Mouse (Mus musculus) liver, adult (tissue): ENCODE results near the gene C8g.

Experiments used
- GATA4 ChIP-seq: IDR thresholded peaks from 2 replicates; pipeline ENCODE4 v1.6.1; 2014; ENCODE audit warnings: mild to moderate bottlenecking, low read length; ENCODE audit not compliant: insufficient replicate concordance

The C8g gene

GRCm38 (mm10) chr2:25465256-25465655, 36.3 kb downstream of the C8g start:
- no peak for TF ChIP-seq GATA4

- no peak for TF ChIP-seq GATA4
Observed at GRCm38 (mm10) chr2:25463630-25464029, 37.9 kb downstream of the C8g start.

DNA sequence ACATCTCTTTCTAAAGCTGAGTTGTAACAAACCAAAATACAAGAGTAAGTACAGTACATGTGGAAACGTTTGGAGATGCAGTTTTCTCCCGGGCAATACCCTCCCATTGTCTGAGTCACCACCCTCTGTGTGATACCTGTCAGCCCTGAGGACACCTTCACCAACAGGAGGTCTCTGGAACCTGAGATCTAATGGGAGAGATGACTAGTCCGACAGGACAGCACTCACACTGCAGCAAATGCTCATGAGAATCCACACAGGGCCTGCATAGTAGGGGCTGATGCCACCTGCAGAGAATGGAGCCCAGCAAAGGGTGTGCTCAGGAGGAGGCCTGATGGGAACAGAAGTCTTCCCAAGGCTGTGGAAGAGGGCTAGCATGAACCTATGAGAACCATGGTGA, 40.1 kb downstream of the C8g start:
- no peak for TF ChIP-seq GATA4

DNA sequence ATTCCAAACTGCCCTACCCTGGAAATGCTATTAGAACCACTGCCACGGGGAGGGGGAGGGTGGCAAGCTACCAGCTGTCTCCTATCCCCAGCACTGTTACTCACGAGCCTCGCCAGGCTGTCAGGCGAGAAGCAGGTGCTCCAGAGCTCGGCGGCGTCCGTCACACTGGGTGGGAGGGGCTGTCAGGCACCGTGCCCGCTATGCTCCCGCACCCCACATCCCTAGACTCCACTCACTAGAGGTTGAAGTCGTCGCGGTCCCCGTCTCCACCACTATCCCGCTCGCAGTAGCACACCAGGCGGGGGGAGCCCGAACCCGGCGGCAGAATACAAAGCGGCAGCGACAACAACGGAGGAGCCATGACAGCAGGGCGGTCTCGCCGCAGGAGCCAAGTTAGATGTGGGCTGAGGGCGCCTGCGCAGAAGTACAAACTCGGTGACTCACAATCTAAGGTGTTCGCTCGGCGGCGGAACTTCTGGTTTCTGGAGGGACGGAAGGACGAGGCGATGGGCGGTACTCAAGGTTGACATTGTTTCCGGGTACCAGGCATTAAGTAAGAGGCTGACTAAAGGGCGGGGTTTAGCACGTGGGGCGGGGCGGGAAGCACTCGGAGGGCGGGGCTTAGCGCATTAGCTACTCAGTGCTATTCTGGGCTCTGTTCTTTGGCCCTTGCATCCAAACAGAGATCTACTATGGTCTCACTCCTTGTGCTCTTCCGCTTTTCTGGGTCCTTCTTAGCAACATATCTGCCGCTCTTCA, 40.8 kb downstream of the C8g start, which contains the start of gene Paxx:
Gene Paxx (minus strand): TSS at position 544 of the 759 bp plus-strand sequence.
- TF ChIP-seq GATA4, result no peak; the same call in 1 of the 2 replicates

GRCm38 (mm10) chr2:25460135-25460534, 41.4 kb downstream of the C8g start:
- no peak for TF ChIP-seq GATA4

DNA sequence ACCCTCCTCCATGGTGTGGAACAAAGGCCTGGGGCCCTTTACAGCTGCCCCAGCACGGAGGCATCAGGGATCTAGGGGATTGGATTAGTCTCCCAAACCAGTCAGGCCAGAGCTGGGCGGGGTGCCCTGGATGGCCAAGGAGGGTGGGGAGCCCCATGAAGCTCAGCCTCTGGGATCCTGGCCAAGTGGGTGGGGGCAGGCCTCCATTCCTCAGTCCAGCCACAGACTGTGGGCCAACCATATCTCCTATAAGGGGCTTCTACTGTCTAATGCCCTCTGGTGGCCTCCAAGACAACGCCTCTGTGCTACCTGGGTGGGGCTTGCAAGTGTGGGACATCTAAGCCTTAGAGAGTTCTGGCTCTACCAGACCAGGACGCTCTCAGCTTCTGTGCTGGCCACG, 42.6 kb downstream of the C8g start:
- no peak for TF ChIP-seq GATA4

DNA sequence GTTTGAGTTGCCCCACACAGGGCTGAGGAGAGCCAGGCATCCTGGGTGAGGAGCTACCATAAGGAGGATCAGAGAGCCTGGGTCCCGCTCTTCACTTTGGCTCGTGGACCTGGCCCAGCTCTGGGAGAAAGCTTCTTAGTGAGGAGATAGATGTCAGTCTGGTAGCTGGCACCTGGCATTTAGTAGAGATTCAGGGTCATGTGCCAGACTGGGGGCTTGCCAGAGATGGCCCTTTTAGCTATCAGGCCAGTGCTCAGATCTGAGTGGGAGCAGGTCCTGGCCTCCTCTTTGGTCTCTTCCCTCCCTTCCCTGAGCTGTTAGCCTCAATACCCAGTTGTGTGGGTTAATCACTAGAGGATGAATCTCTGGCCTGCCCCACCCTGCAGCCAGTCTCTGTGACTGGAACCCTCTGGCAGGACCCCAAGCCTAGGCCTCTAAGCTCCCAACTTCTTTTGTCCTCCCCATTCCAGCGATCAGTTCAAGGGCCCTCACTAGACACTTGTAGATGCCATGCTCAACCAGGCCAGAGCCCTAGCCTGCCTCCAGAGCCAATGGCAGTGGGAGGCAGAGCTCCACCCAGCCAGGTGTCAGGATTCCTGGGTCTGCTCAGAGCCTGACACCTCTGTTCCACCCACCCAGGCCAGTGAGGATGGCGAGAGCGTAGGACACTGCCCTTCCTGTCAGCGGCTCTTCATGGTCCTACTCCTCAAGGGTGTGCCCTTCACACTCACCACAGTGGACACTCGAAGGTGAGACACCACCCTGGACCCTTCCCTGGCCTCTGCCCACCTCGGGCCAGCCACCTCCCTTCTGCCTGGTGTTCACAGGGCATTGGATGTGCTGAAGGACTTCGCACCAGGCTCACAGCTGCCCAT, 44.3 kb downstream of the C8g start:
- no peak for TF ChIP-seq GATA4

DNA sequence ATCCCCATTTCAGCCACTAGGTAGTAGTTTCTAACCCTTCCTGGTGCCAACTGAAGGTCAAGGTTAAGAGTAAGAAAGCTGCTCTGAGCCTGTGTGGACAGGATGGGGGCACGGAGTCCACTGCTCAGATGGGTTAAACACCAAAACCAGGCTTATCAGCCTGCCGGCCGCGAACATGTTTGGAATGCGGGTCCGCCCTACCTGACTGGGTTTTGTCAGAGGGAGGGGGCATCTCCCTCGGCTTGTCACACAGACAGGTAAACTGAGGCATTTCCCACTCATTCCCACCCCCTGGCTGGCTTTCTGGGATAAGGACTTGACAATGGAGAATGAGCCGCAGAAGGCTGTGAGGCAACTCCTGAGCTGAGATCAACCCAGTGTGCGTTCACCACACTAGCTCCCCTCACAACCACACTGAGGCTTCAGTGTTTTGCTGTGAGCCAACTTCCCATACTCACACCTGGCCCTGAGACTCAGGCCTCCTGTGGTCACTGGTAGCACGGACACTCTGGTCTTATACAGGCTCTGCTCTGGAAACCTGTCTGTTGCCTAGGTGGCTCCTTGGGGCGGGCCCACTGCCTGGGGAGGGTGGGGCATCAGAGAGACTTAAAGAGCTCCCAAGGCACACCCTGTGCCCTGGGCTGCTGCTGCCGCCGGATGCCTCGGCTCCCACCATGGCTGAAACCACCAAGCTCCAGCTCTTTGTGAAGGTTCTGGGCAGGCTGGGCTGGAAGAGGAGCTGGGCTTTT, 45.1 kb downstream of the C8g start, which contains the start of gene Clic3:
Gene Clic3 (plus strand): TSS at position 634 of the 749 bp plus-strand sequence.
- no peak for TF ChIP-seq GATA4

DNA sequence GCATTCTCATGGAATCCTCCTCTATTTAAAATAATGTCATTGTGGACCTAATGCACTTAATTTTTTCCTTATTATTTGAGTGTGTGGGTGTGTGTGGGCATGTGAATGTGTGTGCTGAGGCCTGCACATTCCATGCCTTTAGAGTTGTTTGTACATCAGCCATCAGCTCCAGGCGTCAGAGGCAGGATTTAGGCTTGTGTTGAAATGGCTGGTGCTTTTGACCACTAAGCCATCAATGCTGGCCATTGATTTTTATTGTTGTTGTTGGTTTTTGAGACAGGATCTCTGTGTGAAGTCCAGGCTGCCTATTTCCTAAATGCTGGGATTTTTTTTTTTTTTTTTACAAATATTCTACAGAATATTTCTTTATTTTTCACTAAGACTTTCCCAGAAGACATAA, 48.6 kb downstream of the C8g start:
- no peak for TF ChIP-seq GATA4

- TF ChIP-seq GATA4, result no peak
Observed at GRCm38 (mm10) chr2:25450853-25451647, 50.5 kb downstream of the C8g start.
